Mouse (Mus musculus): ENCODE measurements around the gene Ap1s1. TPM values are rescaled to one million over a fixed set of nuclear protein-coding genes. Genes with fewer than 3 reads are reported as not detected.

Ap1s1 gene
- polyA plus RNA-seq, 1 experiment from 2014 or later: 144 TPM

DNA sequence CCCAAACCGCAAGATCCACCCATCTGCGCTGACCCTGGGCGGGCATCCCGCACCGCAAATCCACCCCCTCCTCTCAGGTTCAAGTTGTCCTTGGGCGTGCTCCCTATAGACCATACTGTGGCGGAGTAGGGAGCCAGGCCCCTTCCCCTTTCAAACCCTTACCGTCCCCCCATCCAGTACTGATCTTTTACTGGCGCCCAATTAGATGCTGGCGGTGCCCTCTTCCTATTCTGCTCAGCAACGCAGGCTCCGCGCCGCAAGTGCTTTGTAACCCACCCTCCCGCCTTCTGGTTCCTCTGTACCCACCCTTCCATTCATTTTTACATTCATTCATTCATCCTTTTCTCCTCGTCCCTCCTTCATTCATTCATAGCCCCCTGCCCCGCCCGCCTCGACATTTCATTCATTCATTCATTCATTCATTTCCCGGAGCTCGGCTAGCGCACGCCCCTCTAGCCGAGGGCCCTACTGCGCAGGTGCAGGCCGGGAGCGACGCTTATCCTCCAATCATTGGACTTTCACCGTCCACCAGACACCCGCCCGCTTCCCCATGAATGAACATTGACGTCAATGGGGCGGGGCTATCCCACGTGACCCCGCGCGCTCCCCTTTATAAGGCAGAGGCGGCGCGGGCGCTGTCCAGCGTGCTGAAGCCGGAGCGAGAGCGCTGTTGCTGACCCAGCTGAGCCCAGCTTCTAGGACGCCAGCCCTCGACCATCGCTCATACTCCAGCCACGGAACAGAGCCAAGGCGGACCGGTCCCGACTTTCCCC is 16.1 kb downstream of the Ap1s1 start:
- ATAC-seq (replicated peaks; ENCODE audit: insufficient number of reproducible peaks, low FRiP score, low TSS enrichment, low read depth) (peak; percentile 27; the same call in 1 of the 2 replicates), DNase-seq (ENCODE audit: low spot score) (peak; percentile 98)
- peak overlapping the region; percentile 35 for H3K4me2 ChIP-seq (ENCODE audit: low read depth, low read length)
- H3K4me3 ChIP-seq (ENCODE audit: low read depth, low read length): peak overlapping the region; percentile 16
- peaks cover 11% of the 10 kb centered on the region; the same call in 1 of the 2 replicates for H3K4me1 ChIP-seq (ENCODE audit: control insufficient read depth, insufficient read depth, low read length)
- no peak overlapping the region for H3K9ac ChIP-seq (replicated peaks; ENCODE audit: low read length)
- H3K27ac ChIP-seq (replicated peaks; ENCODE audit: low read depth, low read length): no peak overlapping the region
- no peaks in the 10 kb centered on the region for H3K9me3 ChIP-seq (replicated peaks; ENCODE audit: control insufficient read depth, low read length)
- H3K36me3 ChIP-seq (replicated peaks; ENCODE audit: control insufficient read depth, insufficient read depth, low read depth, low read length): no peaks in the 10 kb centered on the region
- H3K27me3 ChIP-seq (ENCODE audit: control insufficient read depth, insufficient read depth, low read length): peaks cover 60% of the 10 kb centered on the region
- under 1% methylated on average over 52 of the region's 52 CpGs for WGBS

DNA sequence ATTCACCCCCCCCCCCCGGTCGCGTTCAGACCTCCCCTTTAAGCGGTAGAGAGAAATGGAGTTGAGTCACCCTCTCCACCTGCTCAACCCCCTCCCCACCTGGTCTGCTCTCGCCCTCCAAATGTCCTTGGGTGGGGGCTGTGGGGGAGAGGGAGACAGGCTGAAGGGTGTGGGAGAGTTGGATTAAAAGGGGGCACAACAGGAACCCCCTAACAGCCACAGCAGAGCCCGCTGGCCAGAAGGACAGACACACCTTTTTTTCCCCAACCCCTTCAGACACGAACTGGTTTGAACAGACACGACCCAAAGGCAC is 16.7 kb downstream of the Ap1s1 start:
- DNase-seq (ENCODE audit: low spot score) (no peak), ATAC-seq (replicated peaks; ENCODE audit: insufficient number of reproducible peaks, low FRiP score, low TSS enrichment, low read depth) (no peak)
- Histone ChIP-seq H3K9me3 (replicated peaks; ENCODE audit: control insufficient read depth, low read length) (no peaks in the 10 kb centered on the region), H3K9ac (replicated peaks; ENCODE audit: low read length) (no peak overlapping the region), H3K4me2 (ENCODE audit: low read depth, low read length) (peak overlapping the region; percentile 35; the same call in 1 of the 2 replicates), H3K4me1 (ENCODE audit: control insufficient read depth, insufficient read depth, low read length) (peaks cover 11% of the 10 kb centered on the region; the same call in 1 of the 2 replicates), H3K36me3 (replicated peaks; ENCODE audit: control insufficient read depth, insufficient read depth, low read depth, low read length) (no peaks in the 10 kb centered on the region), H3K4me3 (ENCODE audit: low read depth, low read length) (no peak overlapping the region; the same call in 1 of the 2 replicates), H3K27ac (replicated peaks; ENCODE audit: low read depth, low read length) (no peak overlapping the region), H3K27me3 (ENCODE audit: control insufficient read depth, insufficient read depth, low read length) (peaks cover 64% of the 10 kb centered on the region)
- 1% methylated on average over 8 of the region's 8 CpGs for WGBS

GRCm38 (mm10) chr5:137028561-137029272 is 17.2 kb downstream of the Ap1s1 start:
- Histone ChIP-seq H3K4me1 (ENCODE audit: control insufficient read depth, insufficient read depth, low read length) (peaks cover 11% of the 10 kb centered on the region; the same call in 1 of the 2 replicates), H3K4me2 (ENCODE audit: low read depth, low read length) (no peak overlapping the region), H3K4me3 (ENCODE audit: low read depth, low read length) (no peak overlapping the region; the same call in 1 of the 2 replicates), H3K9ac (replicated peaks; ENCODE audit: low read length) (no peak overlapping the region), H3K9me3 (replicated peaks; ENCODE audit: control insufficient read depth, low read length) (no peaks in the 10 kb centered on the region), H3K27ac (replicated peaks; ENCODE audit: low read depth, low read length) (no peak overlapping the region), H3K36me3 (replicated peaks; ENCODE audit: control insufficient read depth, insufficient read depth, low read depth, low read length) (no peaks in the 10 kb centered on the region), H3K27me3 (ENCODE audit: control insufficient read depth, insufficient read depth, low read length) (peaks cover 67% of the 10 kb centered on the region)
- DNase-seq (ENCODE audit: low spot score) (no peak), ATAC-seq (replicated peaks; ENCODE audit: insufficient number of reproducible peaks, low FRiP score, low TSS enrichment, low read depth) (no peak)
- 2% methylated on average over 29 of the region's 29 CpGs for WGBS

DNA sequence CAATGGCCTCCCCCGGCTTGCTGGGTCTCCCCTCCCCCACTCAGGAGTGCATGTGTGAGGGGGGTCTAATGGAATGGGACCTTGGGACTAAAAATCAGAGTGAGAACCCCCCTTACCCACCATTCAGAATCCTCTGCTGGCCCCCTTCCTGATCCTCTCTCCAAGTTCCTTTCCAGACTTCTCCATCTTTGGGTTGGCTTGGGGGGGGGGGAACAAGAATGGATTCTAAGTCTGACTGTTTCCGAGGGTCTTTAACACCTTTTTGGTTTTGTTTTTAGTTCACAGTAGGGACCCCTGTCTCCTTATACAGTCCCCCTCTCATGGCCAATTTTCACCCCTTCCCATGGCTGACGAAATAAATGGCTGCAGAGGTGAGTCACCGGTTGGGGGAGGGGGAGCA is 19.8 kb downstream of the Ap1s1 start, which contains the start of gene Vgf:
Vgf (plus strand) TSS at position 301 of the 400 bp plus-strand sequence.
- Histone ChIP-seq H3K4me3 (ENCODE audit: low read depth, low read length) (no peak within 1 kb of the TSS), H3K27ac (replicated peaks; ENCODE audit: low read depth, low read length) (no peak within 1 kb of the TSS), H3K4me1 (ENCODE audit: control insufficient read depth, insufficient read depth, low read length) (peaks cover under 1% of the 10 kb centered on the region; the same call in 1 of the 2 replicates), H3K36me3 (replicated peaks; ENCODE audit: control insufficient read depth, insufficient read depth, low read depth, low read length) (no peaks in the 10 kb centered on the region), H3K4me2 (ENCODE audit: low read depth, low read length) (no peak within 1 kb of the TSS), H3K27me3 (ENCODE audit: control insufficient read depth, insufficient read depth, low read length) (peaks cover 54% of the 10 kb centered on the region), H3K9ac (replicated peaks; ENCODE audit: low read length) (no peak within 1 kb of the TSS), H3K9me3 (replicated peaks; ENCODE audit: control insufficient read depth, low read length) (no peaks in the 10 kb centered on the region)
- ATAC-seq (replicated peaks; ENCODE audit: insufficient number of reproducible peaks, low FRiP score, low TSS enrichment, low read depth): no peak
- DNase-seq (ENCODE audit: low spot score): no peak
- WGBS: 22% methylated on average over 4 of the region's 4 CpGs

DNA sequence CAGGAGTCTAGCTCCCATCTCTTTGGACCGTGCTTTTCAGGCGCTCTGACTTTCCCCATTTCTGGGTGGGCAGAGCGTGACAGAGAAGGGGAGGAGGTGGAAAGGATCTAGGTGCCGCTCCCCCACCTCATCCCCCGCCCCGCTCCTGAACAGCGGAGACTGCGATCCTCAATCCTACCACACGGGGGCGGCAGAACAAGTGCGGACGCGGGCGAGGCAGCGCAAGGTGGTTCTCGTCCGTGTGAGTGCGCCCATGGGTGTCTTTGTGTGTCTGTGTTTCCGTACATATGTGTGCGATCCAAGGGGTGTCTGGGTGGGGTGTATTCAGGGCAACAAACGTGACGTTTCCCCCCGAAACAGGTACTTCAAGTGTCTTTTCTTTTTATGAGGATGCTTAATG is 20.8 kb downstream of the Ap1s1 start:
- Histone ChIP-seq H3K9ac (replicated peaks; ENCODE audit: low read length) (no peak overlapping the region), H3K9me3 (replicated peaks; ENCODE audit: control insufficient read depth, low read length) (no peaks in the 10 kb centered on the region), H3K27ac (replicated peaks; ENCODE audit: low read depth, low read length) (no peak overlapping the region), H3K36me3 (replicated peaks; ENCODE audit: control insufficient read depth, insufficient read depth, low read depth, low read length) (no peaks in the 10 kb centered on the region), H3K27me3 (ENCODE audit: control insufficient read depth, insufficient read depth, low read length) (peaks cover 45% of the 10 kb centered on the region), H3K4me2 (ENCODE audit: low read depth, low read length) (no peak overlapping the region), H3K4me3 (ENCODE audit: low read depth, low read length) (no peak overlapping the region), H3K4me1 (ENCODE audit: control insufficient read depth, insufficient read depth, low read length) (no peaks in the 10 kb centered on the region; the same call in 1 of the 2 replicates)
- DNase-seq (ENCODE audit: low spot score) (peak; percentile 82), ATAC-seq (replicated peaks; ENCODE audit: insufficient number of reproducible peaks, low FRiP score, low TSS enrichment, low read depth) (no peak)
- WGBS: under 1% methylated on average over 23 of the region's 23 CpGs

- Histone ChIP-seq H3K4me2 (ENCODE audit: low read depth, low read length) (no peak overlapping the region), H3K9me3 (replicated peaks; ENCODE audit: control insufficient read depth, low read length) (no peaks in the 10 kb centered on the region), H3K4me1 (ENCODE audit: control insufficient read depth, insufficient read depth, low read length) (no peaks in the 10 kb centered on the region; the same call in 1 of the 2 replicates), H3K36me3 (replicated peaks; ENCODE audit: control insufficient read depth, insufficient read depth, low read depth, low read length) (no peaks in the 10 kb centered on the region), H3K27ac (replicated peaks; ENCODE audit: low read depth, low read length) (no peak overlapping the region), H3K4me3 (ENCODE audit: low read depth, low read length) (no peak overlapping the region), H3K27me3 (ENCODE audit: control insufficient read depth, insufficient read depth, low read length) (peaks cover 41% of the 10 kb centered on the region), H3K9ac (replicated peaks; ENCODE audit: low read length) (no peak overlapping the region)
- DNase-seq (ENCODE audit: low spot score): no peak
- WGBS: 42% methylated on average over 3 of the region's 3 CpGs
- ATAC-seq (replicated peaks; ENCODE audit: insufficient number of reproducible peaks, low FRiP score, low TSS enrichment, low read depth): no peak
These were observed 21.6 kb downstream of the Ap1s1 start for GRCm38 (mm10) chr5:137024318-137024717.

GRCm38 (mm10) chr5:137015913-137016312 is 30.0 kb downstream of the Ap1s1 start:
- 96% methylated on average over 3 of the region's 3 CpGs for whole genome bisulfite sequencing
- Histone ChIP-seq H3K36me3 (replicated peaks; ENCODE audit: control insufficient read depth, insufficient read depth, low read depth, low read length) (no peaks in the 10 kb centered on the region), H3K9me3 (replicated peaks; ENCODE audit: control insufficient read depth, low read length) (no peaks in the 10 kb centered on the region), H3K4me1 (ENCODE audit: control insufficient read depth, insufficient read depth, low read length) (no peaks in the 10 kb centered on the region), H3K27me3 (ENCODE audit: control insufficient read depth, insufficient read depth, low read length) (no peaks in the 10 kb centered on the region), H3K4me3 (ENCODE audit: low read depth, low read length) (no peak overlapping the region), H3K9ac (replicated peaks; ENCODE audit: low read length) (no peak overlapping the region), H3K4me2 (ENCODE audit: low read depth, low read length) (no peak overlapping the region), H3K27ac (replicated peaks; ENCODE audit: low read depth, low read length) (no peak overlapping the region)
- no peak for ATAC-seq (replicated peaks; ENCODE audit: insufficient number of reproducible peaks, low FRiP score, low TSS enrichment, low read depth)
- no peak for DNase-seq (ENCODE audit: low spot score)

GRCm38 (mm10) chr5:137012401-137012950 is 33.5 kb downstream of the Ap1s1 start:
- H3K4me2 ChIP-seq (ENCODE audit: low read depth, low read length): no peak overlapping the region
- DNase-seq (ENCODE audit: low spot score) (no peak), ATAC-seq (replicated peaks; ENCODE audit: insufficient number of reproducible peaks, low FRiP score, low TSS enrichment, low read depth) (no peak)
- no peaks in the 10 kb centered on the region for H3K27me3 ChIP-seq (ENCODE audit: control insufficient read depth, insufficient read depth, low read length)
- no peaks in the 10 kb centered on the region for H3K4me1 ChIP-seq (ENCODE audit: control insufficient read depth, insufficient read depth, low read length)
- no peak overlapping the region for H3K27ac ChIP-seq (replicated peaks; ENCODE audit: low read depth, low read length)
- no peaks in the 10 kb centered on the region for H3K36me3 ChIP-seq (replicated peaks; ENCODE audit: control insufficient read depth, insufficient read depth, low read depth, low read length)
- H3K9me3 ChIP-seq (replicated peaks; ENCODE audit: control insufficient read depth, low read length): no peaks in the 10 kb centered on the region
- no peak overlapping the region for H3K9ac ChIP-seq (replicated peaks; ENCODE audit: low read length)
- WGBS: 81% methylated on average over 15 of the region's 15 CpGs
- no peak overlapping the region for H3K4me3 ChIP-seq (ENCODE audit: low read depth, low read length)
